Mouse (Mus musculus) mouse embryonic stem cell (cell line): Measurements from ENCODE around the gene Mex3b.

Experiments
- in situ Hi-C, 2 experiments: fragments of 300-500 bp; cut with MboI; formaldehyde crosslinking; loops; 1 replicate in 1 of 2; 3 replicates in 1 of 2; pipeline ENCODE4 v1.14.3; 2019 to 2020; ENCODE audit warnings: low sequenced_read_pairs in 2 of 2, low pct_unique_long_range_greater_than_20kb in 1 of 2, mixed read lengths in 1 of 2; ENCODE audit not compliant: unreplicated experiment in 1 of 2

The Mex3b gene

GRCm38 (mm10) chr7:82864991-82865771, 2.0 kb upstream of the Mex3b start:
- in situ Hi-C loops = loop anchor here in 1 of 2 experiments (5.0 kb wide), 1 partner anchor 143 kb away; no protein-coding TSS in a partner anchor

DNA sequence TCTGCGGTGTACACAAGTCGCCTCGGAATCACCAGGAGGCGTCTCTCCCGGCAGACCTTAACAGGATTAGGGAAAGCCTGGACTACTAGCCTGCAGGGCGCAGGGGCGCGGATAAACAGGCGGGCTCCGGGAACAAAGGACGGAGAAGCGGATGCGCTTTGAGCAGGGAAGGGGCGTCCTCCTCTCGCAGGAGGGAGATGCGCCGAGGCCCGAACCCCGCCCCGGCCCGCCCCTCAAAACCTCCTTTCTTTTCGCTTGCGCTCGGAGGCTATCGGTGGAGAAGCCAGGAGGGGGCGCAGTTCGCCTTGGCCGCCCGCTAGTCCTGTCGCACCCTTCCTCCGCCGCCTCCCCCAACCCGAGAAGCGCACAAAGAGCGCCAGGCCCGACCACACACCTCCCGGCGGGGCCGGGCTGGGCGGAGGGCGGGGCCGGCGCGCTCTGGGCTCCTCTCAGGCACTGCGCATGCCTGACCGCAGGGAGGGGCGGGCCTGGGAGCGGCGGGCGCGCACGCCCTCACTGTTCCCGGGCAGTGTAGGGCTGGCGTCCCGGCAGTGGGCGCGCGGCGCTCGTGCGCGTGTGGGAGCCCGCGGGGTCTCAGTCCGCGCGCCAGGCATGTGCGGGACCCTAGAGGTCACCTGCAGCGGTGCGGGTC, 1.2 kb upstream of the Mex3b start:
- in situ Hi-C loops = loop anchor here in 1 of 2 experiments (5.0 kb wide), 1 partner anchor 144 kb away; no protein-coding TSS in a partner anchor

GRCm38 (mm10) chr7:82866486-82867270, 455 bp upstream of the Mex3b start:
- in situ Hi-C loops = loop anchor here in 1 of 2 experiments (5.0 kb wide), 1 partner anchor 144 kb away; no protein-coding TSS in a partner anchor

- in situ Hi-C loops = loop anchor here in 1 of 2 experiments (5.0 kb wide), 1 partner anchor 146 kb away; no protein-coding TSS in a partner anchor
Observed at GRCm38 (mm10) chr7:82868309-82869230, 1.4 kb downstream of the Mex3b start.

DNA sequence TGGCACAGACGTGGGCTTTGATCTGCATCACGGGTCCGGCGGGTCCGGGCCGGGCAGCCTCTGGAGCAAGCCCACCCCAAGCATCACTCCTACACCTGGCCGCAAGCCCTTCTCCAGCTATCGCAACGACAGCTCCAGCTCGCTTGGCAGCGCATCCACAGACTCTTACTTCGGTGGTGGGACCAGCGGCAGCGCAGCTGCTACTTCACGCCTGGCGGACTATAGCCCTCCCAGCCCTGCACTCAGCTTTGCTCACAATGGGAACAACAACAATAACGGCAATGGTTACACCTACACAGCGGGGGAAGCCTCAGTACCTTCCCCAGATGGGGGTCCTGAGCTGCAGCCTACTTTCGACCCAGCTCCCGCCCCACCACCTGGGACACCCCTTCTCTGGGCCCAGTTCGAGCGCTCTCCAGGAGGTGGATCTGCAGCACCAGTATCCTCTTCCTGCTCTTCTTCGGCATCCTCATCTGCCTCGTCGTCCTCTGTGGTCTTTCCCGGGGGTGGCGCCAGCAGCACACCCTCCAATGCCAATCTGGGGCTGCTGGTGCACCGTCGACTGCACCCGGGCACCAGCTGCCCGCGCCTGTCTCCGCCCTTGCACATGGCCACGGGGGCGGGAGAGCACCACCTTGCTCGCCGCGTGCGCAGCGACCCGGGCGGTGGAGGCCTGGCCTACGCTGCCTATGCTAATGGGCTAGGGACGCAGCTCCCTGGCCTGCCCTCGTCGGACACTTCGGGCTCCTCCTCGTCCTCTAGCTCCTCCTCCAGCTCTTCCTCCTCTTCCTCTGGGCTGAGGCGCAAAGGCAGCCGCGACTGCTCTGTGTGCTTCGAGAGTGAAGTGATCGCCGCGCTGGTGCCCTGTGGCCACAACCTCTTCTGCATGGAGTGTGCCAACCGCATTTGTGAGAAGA, 2.4 kb downstream of the Mex3b start:
- in situ Hi-C loops = loop anchor here in 1 of 2 experiments (5.0 kb wide), 1 partner anchor 147 kb away; no protein-coding TSS in a partner anchor

GRCm38 (mm10) chr7:82870148-82870513, 3.0 kb downstream of the Mex3b start:
- in situ Hi-C loops = no loop called here

- in situ Hi-C loops = no loop called here
Observed at GRCm38 (mm10) chr7:82876551-82876950, 9.4 kb downstream of the Mex3b start.

DNA sequence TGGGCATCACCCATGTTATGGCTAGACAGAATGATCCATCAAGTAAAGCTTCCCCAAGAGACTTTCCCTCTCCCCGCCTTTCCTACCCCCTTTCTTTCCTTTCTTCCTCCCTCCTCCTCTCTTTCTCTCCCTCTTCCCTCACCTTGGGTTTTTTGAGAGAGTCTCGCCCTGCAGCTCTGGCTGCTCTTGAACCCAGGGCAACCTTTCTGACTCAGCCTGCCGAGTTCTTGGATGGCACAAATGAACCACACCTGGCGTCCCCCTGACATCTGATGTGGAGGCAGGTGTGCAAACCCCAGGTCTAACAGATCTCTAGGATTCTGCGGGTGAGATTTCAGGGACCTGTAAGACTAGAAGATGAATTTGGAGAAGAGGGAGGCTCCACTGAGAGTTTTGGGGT, 12.9 kb downstream of the Mex3b start:
- in situ Hi-C loops = no loop called here

DNA sequence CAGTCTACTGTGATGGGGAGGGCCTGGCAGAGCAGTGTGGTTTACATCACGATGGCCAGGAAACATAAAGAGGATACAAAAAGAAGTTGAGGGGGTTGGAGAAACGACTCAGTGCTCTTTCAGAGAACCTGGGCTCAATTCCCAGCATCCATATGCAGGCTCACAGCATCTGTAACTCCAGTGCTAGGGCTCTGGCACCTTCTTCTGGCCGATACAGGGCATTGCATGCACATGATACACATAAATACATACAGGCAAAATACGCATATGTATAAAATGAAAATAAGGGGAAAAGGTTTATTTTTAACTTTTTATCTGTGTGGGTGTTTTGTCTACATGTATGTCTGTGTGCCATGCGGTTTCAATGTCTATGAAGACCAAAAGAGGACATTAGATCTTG, 13.6 kb downstream of the Mex3b start:
- in situ Hi-C loops = no loop called here

- in situ Hi-C loops = no loop called here
Observed at GRCm38 (mm10) chr7:82890317-82890850, 23.3 kb downstream of the Mex3b start.

GRCm38 (mm10) chr7:82890875-82891515, 23.9 kb downstream of the Mex3b start:
- in situ Hi-C loops = no loop called here

DNA sequence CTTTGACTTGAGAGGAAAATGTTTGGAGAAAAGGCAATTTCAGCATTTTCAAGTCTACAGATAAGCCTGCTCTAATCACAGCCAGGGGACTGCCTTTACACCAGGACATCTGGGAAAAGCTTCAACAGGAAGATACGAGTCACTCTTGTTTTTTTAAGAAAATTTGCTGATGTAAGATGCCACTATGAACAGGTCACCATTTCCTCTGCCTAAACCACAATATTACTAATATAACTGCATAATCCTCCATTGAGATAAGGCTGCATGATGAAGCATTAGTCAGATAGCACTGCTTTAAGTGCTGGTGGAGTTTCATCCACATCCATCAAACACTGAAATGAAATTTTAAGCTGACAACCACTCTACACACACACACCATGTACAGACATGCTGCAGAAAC, 27.2 kb downstream of the Mex3b start:
- in situ Hi-C loops = no loop called here

- in situ Hi-C loops = no loop called here
Observed at GRCm38 (mm10) chr7:82895606-82896005, 28.5 kb downstream of the Mex3b start.

GRCm38 (mm10) chr7:82896750-82897149, 29.6 kb downstream of the Mex3b start:
- in situ Hi-C loops = no loop called here

DNA sequence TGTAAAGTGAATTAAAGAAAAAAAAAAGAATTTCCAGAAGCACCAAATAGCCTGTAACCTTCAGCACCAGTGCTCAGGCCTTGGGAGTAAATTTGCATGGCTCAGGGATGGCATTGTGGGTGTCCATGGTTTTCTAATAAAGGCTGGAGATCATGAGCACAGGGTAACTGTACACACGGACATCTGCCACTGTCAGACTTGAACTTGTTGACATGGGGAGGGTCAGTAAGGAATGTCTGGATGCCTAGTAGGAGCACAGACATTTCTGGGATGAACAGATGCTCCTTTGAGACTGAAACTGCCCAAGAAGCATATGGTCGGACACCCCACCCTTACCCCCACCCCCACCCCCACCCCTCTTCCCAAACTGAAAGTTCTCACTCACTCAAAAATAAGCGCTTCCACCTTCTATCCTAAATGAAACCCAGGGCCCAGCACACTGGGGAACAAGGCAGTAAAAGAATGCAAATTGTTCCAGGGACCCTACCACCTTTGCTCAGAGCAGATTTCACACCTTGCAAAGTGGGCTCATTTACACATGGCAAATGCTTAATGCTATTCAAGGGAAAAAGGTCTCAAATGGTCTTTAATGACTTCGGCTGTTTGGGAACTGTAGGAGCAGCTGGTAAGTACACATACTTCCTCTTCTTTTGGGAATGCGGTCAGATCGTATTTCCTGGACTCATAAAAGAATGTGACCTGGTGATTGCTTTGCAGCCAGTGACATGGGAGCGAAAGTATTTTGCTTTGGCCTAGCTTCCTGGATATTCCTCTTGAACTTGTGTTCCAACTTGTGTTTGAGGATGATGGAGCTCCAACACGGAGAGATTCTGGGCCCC, 32.5 kb downstream of the Mex3b start:
- in situ Hi-C loops = no loop called here

GRCm38 (mm10) chr7:82903006-82903405, 35.9 kb downstream of the Mex3b start:
- in situ Hi-C loops = no loop called here
